Mouse (Mus musculus): ENCODE measurements at regions not wholly inside any gene's neighbourhood (a gene's known extent, or its start where the extent isn't known, plus 50 kb on each side); places are given as distances from the start of the nearest gene placed in this dataset.

GRCm38 (mm10) chr2:46187265-46187888 lies 1070.2 kb upstream of the Zeb2 start:
- Histone ChIP-seq H3K27me3 (ENCODE audit: control insufficient read depth, insufficient read depth, low read length) (no peaks in the 10 kb centered on the region), H3K4me3 (ENCODE audit: low read length) (no peak overlapping the region), H3K9me3 (ENCODE audit: control insufficient read depth, low read length) (no peaks in the 10 kb centered on the region), H3K9ac (ENCODE audit: low read depth, low read length) (no peak overlapping the region), H3K4me1 (ENCODE audit: control insufficient read depth, insufficient read depth, low read length) (no peaks in the 10 kb centered on the region), H3K4me2 (replicated peaks; ENCODE audit: low read depth, low read length) (no peak overlapping the region), H3K27ac (ENCODE audit: low read depth, low read length) (no peak overlapping the region), H3K36me3 (ENCODE audit: control insufficient read depth, insufficient read depth, low read length) (no peaks in the 10 kb centered on the region)
- ATAC-seq (ENCODE audit: low FRiP score, low TSS enrichment), result peak; percentile 85

- Histone ChIP-seq H3K27me3 (ENCODE audit: control insufficient read depth, insufficient read depth, low read length) (no peaks in the 10 kb centered on the region), H3K9ac (ENCODE audit: low read depth, low read length) (no peak overlapping the region), H3K4me2 (replicated peaks; ENCODE audit: low read depth, low read length) (no peak overlapping the region), H3K9me3 (ENCODE audit: control insufficient read depth, low read length) (no peaks in the 10 kb centered on the region), H3K27ac (ENCODE audit: low read depth, low read length) (no peak overlapping the region), H3K36me3 (ENCODE audit: control insufficient read depth, insufficient read depth, low read length) (no peaks in the 10 kb centered on the region), H3K4me3 (ENCODE audit: low read length) (no peak overlapping the region), H3K4me1 (ENCODE audit: control insufficient read depth, insufficient read depth, low read length) (no peaks in the 10 kb centered on the region)
- ATAC-seq (ENCODE audit: low FRiP score, low TSS enrichment), result no peak
- WGBS, result 74% methylated on average over 2 of the region's 2 CpGs
Measured at GRCm38 (mm10) chr2:46183241-46183640, 1066.0 kb upstream of the Zeb2 start.

- Histone ChIP-seq H3K9ac (ENCODE audit: low read depth, low read length) (no peak overlapping the region), H3K4me1 (ENCODE audit: control insufficient read depth, insufficient read depth, low read length) (no peaks in the 10 kb centered on the region), H3K4me3 (ENCODE audit: low read length) (no peak overlapping the region), H3K36me3 (ENCODE audit: control insufficient read depth, insufficient read depth, low read length) (no peaks in the 10 kb centered on the region), H3K27me3 (ENCODE audit: control insufficient read depth, insufficient read depth, low read length) (no peaks in the 10 kb centered on the region), H3K27ac (ENCODE audit: low read depth, low read length) (no peak overlapping the region), H3K4me2 (replicated peaks; ENCODE audit: low read depth, low read length) (no peak overlapping the region), H3K9me3 (ENCODE audit: control insufficient read depth, low read length) (no peaks in the 10 kb centered on the region)
- peak; percentile 69; the same call in 1 of the 2 replicates for ATAC-seq (ENCODE audit: low FRiP score, low TSS enrichment)
- WGBS, result 16% methylated on average over 4 of the region's 4 CpGs
Measured at GRCm38 (mm10) chr2:46179741-46180140, 1062.5 kb upstream of the Zeb2 start.

- no peaks in the 10 kb centered on the region for H3K36me3 ChIP-seq (ENCODE audit: control insufficient read depth, insufficient read depth, low read length)
- H3K4me2 ChIP-seq (replicated peaks; ENCODE audit: low read depth, low read length), result no peak overlapping the region
- H3K9ac ChIP-seq (ENCODE audit: low read depth, low read length), result no peak overlapping the region
- no peaks in the 10 kb centered on the region for H3K4me1 ChIP-seq (ENCODE audit: control insufficient read depth, insufficient read depth, low read length)
- H3K4me3 ChIP-seq (ENCODE audit: low read length), result no peak overlapping the region
- 56% methylated on average over 1 of the region's 1 CpGs for WGBS
- H3K27ac ChIP-seq (ENCODE audit: low read depth, low read length), result no peak overlapping the region
- no peaks in the 10 kb centered on the region for H3K9me3 ChIP-seq (ENCODE audit: control insufficient read depth, low read length)
- no peak for ATAC-seq (ENCODE audit: low FRiP score, low TSS enrichment)
- no peaks in the 10 kb centered on the region for H3K27me3 ChIP-seq (ENCODE audit: control insufficient read depth, insufficient read depth, low read length)
Measured at GRCm38 (mm10) chr2:46168488-46168887, 1051.3 kb upstream of the Zeb2 start.

- no peaks in the 10 kb centered on the region for H3K4me1 ChIP-seq (ENCODE audit: control insufficient read depth, insufficient read depth, low read length)
- H3K9ac ChIP-seq (ENCODE audit: low read depth, low read length), result no peak overlapping the region
- H3K36me3 ChIP-seq (ENCODE audit: control insufficient read depth, insufficient read depth, low read length), result no peaks in the 10 kb centered on the region
- 96% methylated on average over 3 of the region's 3 CpGs for WGBS
- H3K27ac ChIP-seq (ENCODE audit: low read depth, low read length), result no peak overlapping the region
- no peak overlapping the region for H3K4me2 ChIP-seq (replicated peaks; ENCODE audit: low read depth, low read length)
- no peak for ATAC-seq (ENCODE audit: low FRiP score, low TSS enrichment)
- H3K9me3 ChIP-seq (ENCODE audit: control insufficient read depth, low read length), result no peaks in the 10 kb centered on the region
- H3K27me3 ChIP-seq (ENCODE audit: control insufficient read depth, insufficient read depth, low read length), result no peaks in the 10 kb centered on the region
- H3K4me3 ChIP-seq (ENCODE audit: low read length), result no peak overlapping the region
Measured at GRCm38 (mm10) chr2:46149848-46150247, 1032.7 kb upstream of the Zeb2 start.

GRCm38 (mm10) chr2:46119871-46120270 lies 1002.7 kb upstream of the Zeb2 start:
- H3K27me3 ChIP-seq (ENCODE audit: control insufficient read depth, insufficient read depth, low read length), result no peaks in the 10 kb centered on the region
- H3K9ac ChIP-seq (ENCODE audit: low read depth, low read length), result no peak overlapping the region
- no peaks in the 10 kb centered on the region for H3K9me3 ChIP-seq (ENCODE audit: control insufficient read depth, low read length)
- H3K27ac ChIP-seq (ENCODE audit: low read depth, low read length), result no peak overlapping the region
- no peak overlapping the region for H3K4me2 ChIP-seq (replicated peaks; ENCODE audit: low read depth, low read length)
- ATAC-seq (ENCODE audit: low FRiP score, low TSS enrichment), result no peak
- no peaks in the 10 kb centered on the region for H3K36me3 ChIP-seq (ENCODE audit: control insufficient read depth, insufficient read depth, low read length)
- no peaks in the 10 kb centered on the region for H3K4me1 ChIP-seq (ENCODE audit: control insufficient read depth, insufficient read depth, low read length)
- H3K4me3 ChIP-seq (ENCODE audit: low read length), result no peak overlapping the region
- 73% methylated on average over 3 of the region's 3 CpGs for WGBS

- no peak overlapping the region for H3K4me2 ChIP-seq (replicated peaks; ENCODE audit: low read depth, low read length)
- no peaks in the 10 kb centered on the region for H3K27me3 ChIP-seq (ENCODE audit: control insufficient read depth, insufficient read depth, low read length)
- H3K4me3 ChIP-seq (ENCODE audit: low read length), result no peak overlapping the region
- H3K4me1 ChIP-seq (ENCODE audit: control insufficient read depth, insufficient read depth, low read length), result no peaks in the 10 kb centered on the region
- no peaks in the 10 kb centered on the region for H3K9me3 ChIP-seq (ENCODE audit: control insufficient read depth, low read length)
- H3K9ac ChIP-seq (ENCODE audit: low read depth, low read length), result no peak overlapping the region
- no peaks in the 10 kb centered on the region for H3K36me3 ChIP-seq (ENCODE audit: control insufficient read depth, insufficient read depth, low read length)
- H3K27ac ChIP-seq (ENCODE audit: low read depth, low read length), result no peak overlapping the region
- no peak for ATAC-seq (ENCODE audit: low FRiP score, low TSS enrichment)
Measured at GRCm38 (mm10) chr2:46106991-46107390, 989.8 kb upstream of the Zeb2 start.

GRCm38 (mm10) chr2:46065034-46065802 lies 948.0 kb upstream of the Zeb2 start:
- no peak overlapping the region for H3K4me3 ChIP-seq (ENCODE audit: low read length)
- H3K27ac ChIP-seq (ENCODE audit: low read depth, low read length), result no peak overlapping the region
- 0 out of 2 replicates have a peak, but pooled peaks cover 3% of the 10 kb centered on the region for H3K27me3 ChIP-seq (ENCODE audit: control insufficient read depth, insufficient read depth, low read length)
- no peak overlapping the region for H3K9ac ChIP-seq (ENCODE audit: low read depth, low read length)
- no peaks in the 10 kb centered on the region for H3K36me3 ChIP-seq (ENCODE audit: control insufficient read depth, insufficient read depth, low read length)
- H3K4me2 ChIP-seq (replicated peaks; ENCODE audit: low read depth, low read length), result no peak overlapping the region
- 50% methylated on average over 7 of the region's 7 CpGs for WGBS
- H3K9me3 ChIP-seq (ENCODE audit: control insufficient read depth, low read length), result no peaks in the 10 kb centered on the region
- ATAC-seq (ENCODE audit: low FRiP score, low TSS enrichment), result peak; percentile 85; the same call in 1 of the 2 replicates
- no peaks in the 10 kb centered on the region for H3K4me1 ChIP-seq (ENCODE audit: control insufficient read depth, insufficient read depth, low read length)

- 74% methylated on average over 8 of the region's 8 CpGs for WGBS
- H3K27ac ChIP-seq (ENCODE audit: low read depth, low read length), result no peak overlapping the region
- H3K27me3 ChIP-seq (ENCODE audit: control insufficient read depth, insufficient read depth, low read length), result no peaks in the 10 kb centered on the region
- H3K4me1 ChIP-seq (ENCODE audit: control insufficient read depth, insufficient read depth, low read length), result no peaks in the 10 kb centered on the region
- no peaks in the 10 kb centered on the region for H3K9me3 ChIP-seq (ENCODE audit: control insufficient read depth, low read length)
- no peak overlapping the region for H3K4me3 ChIP-seq (ENCODE audit: low read length)
- ATAC-seq (ENCODE audit: low FRiP score, low TSS enrichment), result no peak
- H3K9ac ChIP-seq (ENCODE audit: low read depth, low read length), result no peak overlapping the region
- H3K36me3 ChIP-seq (ENCODE audit: control insufficient read depth, insufficient read depth, low read length), result no peaks in the 10 kb centered on the region
- no peak overlapping the region for H3K4me2 ChIP-seq (replicated peaks; ENCODE audit: low read depth, low read length)
Measured at GRCm38 (mm10) chr2:46055729-46056128, 938.5 kb upstream of the Zeb2 start.
